Mouse (Mus musculus) myocyte (in vitro differentiated cells): ENCODE results near the gene Itpa.

Source experiments
- CEBPB ChIP-seq: IDR thresholded peaks from 2 replicates; pipeline ENCODE4 v1.6.1; 2011; ENCODE audit warnings: mild to moderate bottlenecking, moderate library complexity; ENCODE audit not compliant: poor library complexity, insufficient read depth, severe bottlenecking
- E2F4 ChIP-seq: IDR thresholded peaks from one replicate; pipeline ENCODE4 v1.6.1; 2011; ENCODE audit warnings: mild to moderate bottlenecking, control low read depth, moderate library complexity; ENCODE audit not compliant: insufficient read depth
- MAX ChIP-seq: IDR thresholded peaks from one replicate; pipeline ENCODE4 v1.6.1; 2011; ENCODE audit warnings: low read depth, mild to moderate bottlenecking, control low read depth
- MYOG ChIP-seq, 3 experiments: IDR thresholded peaks; one replicate each; pipeline ENCODE4 v1.6.1; 2011; ENCODE audit warnings: control low read depth in 2 of 3, low read depth in 2 of 3, mild to moderate bottlenecking in 2 of 3; ENCODE audit not compliant: insufficient read length in 2 of 3, control insufficient read depth in 1 of 3, insufficient read depth in 1 of 3
- POLR2A ChIP-seq: IDR thresholded peaks from one replicate; pipeline ENCODE4 v1.6.1; 2011; ENCODE audit warnings: low read depth, mild to moderate bottlenecking, control low read depth, moderate library complexity; ENCODE audit not compliant: insufficient read length
- POLR2AphosphoS2 ChIP-seq: IDR thresholded peaks from one replicate; pipeline ENCODE4 v1.6.1; 2011; ENCODE audit warnings: low read depth, control low read depth; ENCODE audit not compliant: insufficient read length
- TCF12 ChIP-seq: IDR thresholded peaks from one replicate; pipeline ENCODE4 v1.6.1; 2011; ENCODE audit warnings: mild to moderate bottlenecking, control low read depth; ENCODE audit not compliant: poor library complexity, insufficient read depth, severe bottlenecking
- TCF3 ChIP-seq: IDR thresholded peaks from one replicate; pipeline ENCODE4 v1.6.1; 2011; ENCODE audit warnings: low read depth, control low read depth; ENCODE audit not compliant: insufficient read length
- USF1 ChIP-seq: IDR thresholded peaks from one replicate; pipeline ENCODE4 v1.6.1; 2011; ENCODE audit warnings: low read depth, mild to moderate bottlenecking, control low read depth, moderate library complexity

DNA sequence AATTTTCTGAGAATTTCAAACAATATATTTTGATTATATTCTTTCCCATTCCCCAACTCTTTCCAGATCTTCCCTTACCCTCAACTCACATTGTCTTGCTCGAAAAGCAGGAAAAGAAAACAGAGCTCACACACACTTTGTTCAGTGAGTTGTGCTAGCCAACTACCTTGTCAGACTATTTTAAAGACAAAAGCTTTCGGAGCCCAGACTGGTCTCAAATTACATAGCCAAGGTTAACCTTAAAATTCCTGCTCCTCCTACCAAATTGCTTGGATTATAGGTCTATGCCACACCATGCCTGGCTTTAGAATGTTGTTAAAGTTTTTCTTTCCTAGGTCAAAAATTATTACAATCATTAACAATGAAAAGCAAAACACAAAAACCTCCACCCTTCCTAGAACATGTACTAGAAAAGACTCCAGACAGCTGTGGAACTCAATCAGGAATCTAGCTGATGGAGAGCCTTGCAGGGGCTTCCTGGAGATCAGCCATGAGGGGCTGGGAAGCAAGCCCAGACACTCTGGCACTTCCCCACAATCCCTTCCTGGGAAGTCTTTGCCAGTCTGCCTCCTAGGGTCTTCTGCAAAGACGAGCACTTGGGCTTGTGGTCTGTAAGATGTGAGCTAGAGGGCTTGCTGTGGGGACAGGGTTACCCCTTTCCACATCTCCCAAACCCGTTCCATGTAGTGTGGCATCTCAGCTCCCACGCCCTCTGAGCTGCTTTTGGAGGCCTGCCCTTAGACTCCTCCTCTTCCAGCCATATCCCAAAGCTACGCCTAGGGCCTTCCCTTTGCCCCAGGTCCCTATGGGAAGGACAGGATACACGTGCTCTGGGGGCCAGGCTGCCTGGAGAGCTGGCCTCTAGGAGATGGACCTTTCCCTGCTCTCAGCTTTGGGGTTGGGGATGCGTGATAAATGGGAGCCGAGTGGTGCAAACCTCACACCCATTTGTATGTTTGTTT, 36.9 kb downstream of the Itpa start:
- TF ChIP-seq TCF12, result no peak
- no peak for TF ChIP-seq POLR2A
- no peak for TF ChIP-seq POLR2AphosphoS2
- TF ChIP-seq MAX, result no peak
- TF ChIP-seq TCF3, result no peak
- TF ChIP-seq E2F4, result no peak
- TF ChIP-seq USF1, result no peak
- no peak for TF ChIP-seq MYOG (IDR thresholded peaks at IDR 0.05; ENCODE audit: control insufficient read depth in 1 of 3, insufficient read depth in 1 of 3, insufficient read length in 2 of 3, low read depth in 2 of 3)
- TF ChIP-seq CEBPB, result no peak
